Mouse (Mus musculus) CH12.LX (cell line): Measurements from ENCODE around the gene Eps15l1. TPM values are rescaled to one million over a fixed set of nuclear protein-coding genes. Genes with fewer than 3 reads are reported as not detected.

Source experiments
- DNase-seq: peaks from one replicate; pipeline ENCODE4 v3.0.0-alpha.2; 2013; ENCODE audit errors: extremely low read depth
- H3K27ac ChIP-seq: 2 replicates; pipeline ENCODE4 v1.5.1; 2012; ENCODE audit warnings: low read depth, mild to moderate bottlenecking, control low read depth, moderate library complexity; ENCODE audit not compliant: insufficient read depth
- H3K27me3 ChIP-seq: replicated peaks from 2 replicates; pipeline ENCODE3; 2012; ENCODE audit warnings: inconsistent platforms
- H3K36me3 ChIP-seq, 2 experiments: replicated peaks in 1 of 2; 2 replicates each; pipeline versions ENCODE3 to v1.6.1; 2012; ENCODE audit warnings: inconsistent platforms in 1 of 2, low read length in 1 of 2, mild to moderate bottlenecking in 1 of 2, mixed read lengths in 1 of 2, moderate library complexity in 1 of 2; ENCODE audit not compliant: control insufficient read depth in 1 of 2, insufficient read depth in 1 of 2
- H3K4me1 ChIP-seq, 2 experiments: 2 replicates each; pipeline ENCODE4 v1.6.1; 2012; ENCODE audit warnings: inconsistent platforms in 1 of 2, moderate library complexity in 1 of 2; ENCODE audit not compliant: insufficient read depth in 2 of 2, control insufficient read depth in 1 of 2
- H3K4me2 ChIP-seq: 2 replicates; pipeline ENCODE4 v1.6.1; 2012; ENCODE audit warnings: low read depth, mild to moderate bottlenecking, control low read depth; ENCODE audit not compliant: poor library complexity, insufficient read depth, severe bottlenecking
- H3K4me3 ChIP-seq, 3 experiments: fragments of 150-350 bp in 1 of 3; sonication (generic) in 1 of 3; replicated peaks in 1 of 3; 2 replicates each; pipeline versions ENCODE3 to v1.5.1; 2011 to 2012; ENCODE audit warnings: low read depth in 2 of 3, low read length in 2 of 3, mild to moderate bottlenecking in 2 of 3, moderate library complexity in 2 of 3, control low read depth in 1 of 3, improper control_type of control experiment in 1 of 3, inconsistent platforms in 1 of 3, mixed read lengths in 1 of 3; ENCODE audit not compliant: poor library complexity in 1 of 3
- H3K79me2 ChIP-seq: replicated peaks from 2 replicates; pipeline ENCODE4 v1.6.1; 2012; ENCODE audit warnings: mild to moderate bottlenecking, moderate library complexity; ENCODE audit not compliant: control insufficient read depth, poor library complexity, insufficient read depth, severe bottlenecking; ENCODE audit errors: extremely low read depth
- H3K9ac ChIP-seq: 2 replicates; pipeline ENCODE4 v1.6.1; 2012; ENCODE audit warnings: low read depth, mild to moderate bottlenecking, control low read depth, moderate library complexity; ENCODE audit not compliant: insufficient read depth
- H3K9me3 ChIP-seq: replicated peaks from 2 replicates; pipeline ENCODE3; 2012; ENCODE audit warnings: low read length, inconsistent platforms, mixed read lengths
- CHD1 ChIP-seq: IDR thresholded peaks from 2 replicates; pipeline ENCODE4 v1.6.1; 2012; ENCODE audit warnings: low read depth, low read length, improper control_type of control experiment, inconsistent platforms
- CHD2 ChIP-seq: IDR thresholded peaks from 2 replicates; pipeline ENCODE4 v1.6.1; 2011; ENCODE audit warnings: low read length, improper control_type of control experiment
- CTCF ChIP-seq, 2 experiments: IDR thresholded peaks in 1 of 2; conservative IDR thresholded peaks in 1 of 2; 2 replicates each; pipeline ENCODE4 v1.5.1; 2011 to 2012; ENCODE audit warnings: low read depth in 2 of 2, low read length in 2 of 2, improper control_type of control experiment in 1 of 2, inconsistent platforms in 1 of 2, mild to moderate bottlenecking in 1 of 2, moderate library complexity in 1 of 2
- E2F4 ChIP-seq: IDR thresholded peaks from 2 replicates; pipeline ENCODE4 v1.6.1; 2011; ENCODE audit warnings: low read depth, low read length, improper control_type of control experiment; ENCODE audit not compliant: insufficient replicate concordance
- ELF1 ChIP-seq: IDR thresholded peaks from 2 replicates; pipeline ENCODE4 v1.6.1; 2014; ENCODE audit warnings: low read depth, mild to moderate bottlenecking, inconsistent platforms, low read length, improper control_type of control experiment
- ETS1 ChIP-seq: conservative IDR thresholded peaks from 2 replicates; pipeline ENCODE4 v1.6.1; 2012; ENCODE audit warnings: low read depth, mild to moderate bottlenecking, inconsistent platforms, low read length, improper control_type of control experiment, moderate library complexity
- GABPA ChIP-seq: IDR thresholded peaks from 2 replicates; pipeline ENCODE4 v1.6.1; 2012; ENCODE audit warnings: low read depth, low read length, improper control_type of control experiment, inconsistent platforms; ENCODE audit not compliant: insufficient replicate concordance
- KAT2A ChIP-seq: IDR thresholded peaks from 2 replicates; pipeline ENCODE4 v1.6.1; 2012; ENCODE audit warnings: low read length, improper control_type of control experiment, inconsistent platforms; ENCODE audit not compliant: insufficient replicate concordance
- MAFK ChIP-seq: IDR thresholded peaks from 2 replicates; pipeline ENCODE4 v1.6.1; 2011; ENCODE audit warnings: low read length, improper control_type of control experiment; ENCODE audit not compliant: insufficient replicate concordance
- MEF2A ChIP-seq: IDR thresholded peaks from 2 replicates; pipeline ENCODE4 v1.6.1; 2014; ENCODE audit warnings: low read depth, mild to moderate bottlenecking, inconsistent platforms, low read length, improper control_type of control experiment, borderline replicate concordance
- MXI1 ChIP-seq: IDR thresholded peaks from 2 replicates; pipeline ENCODE4 v1.6.1; 2011; ENCODE audit warnings: mild to moderate bottlenecking, low read depth, low read length, improper control_type of control experiment
- NELFE ChIP-seq: IDR thresholded peaks from 2 replicates; pipeline ENCODE4 v1.6.1; 2011; ENCODE audit warnings: low read depth, low read length, improper control_type of control experiment
- NRF1 ChIP-seq: IDR thresholded peaks from 2 replicates; pipeline ENCODE4 v1.6.1; 2014; ENCODE audit warnings: low read depth, mild to moderate bottlenecking, inconsistent platforms, low read length, improper control_type of control experiment, moderate library complexity
- POLR2AphosphoS2 ChIP-seq: IDR thresholded peaks from 2 replicates; pipeline ENCODE4 v1.6.1; 2011; ENCODE audit warnings: low read depth, low read length, improper control_type of control experiment
- RAD21 ChIP-seq: IDR thresholded peaks from 2 replicates; pipeline ENCODE4 v1.6.1; 2011; ENCODE audit warnings: low read depth, mild to moderate bottlenecking, low read length, improper control_type of control experiment, moderate library complexity
- RCOR1 ChIP-seq: conservative IDR thresholded peaks from 2 replicates; pipeline ENCODE4 v1.6.1; 2012; ENCODE audit warnings: low read depth, mild to moderate bottlenecking, inconsistent platforms, low read length, improper control_type of control experiment
- SMC3 ChIP-seq: IDR thresholded peaks from 2 replicates; pipeline ENCODE4 v1.6.1; 2011; ENCODE audit warnings: low read depth, low read length, improper control_type of control experiment
- USF1 ChIP-seq: IDR thresholded peaks from 2 replicates; pipeline ENCODE4 v1.6.1; 2014; ENCODE audit warnings: low read depth, mild to moderate bottlenecking, inconsistent platforms, low read length, improper control_type of control experiment
- USF2 ChIP-seq: conservative IDR thresholded peaks from 2 replicates; pipeline ENCODE4 v1.6.1; 2011; ENCODE audit warnings: low read depth, low read length, improper control_type of control experiment
- ZMIZ1 ChIP-seq: IDR thresholded peaks from 2 replicates; pipeline ENCODE4 v1.6.1; 2012; ENCODE audit warnings: low read depth, mild to moderate bottlenecking, inconsistent platforms, low read length, improper control_type of control experiment
- dilution Hi-C: fragments of 300-500 bp; cut with MboI; formaldehyde crosslinking; loops from 2 replicates; pipeline ENCODE4 v1.14.3; 2020; ENCODE audit warnings: low sequenced_read_pairs; ENCODE audit not compliant: extremely low pct_unique_long_range_greater_than_20kb, extremely low pct_ligation_motif_present
- in situ Hi-C: fragments of 300-500 bp; cut with MboI; formaldehyde crosslinking; loops from 3 replicates; pipeline ENCODE4 v1.14.3; 2019; ENCODE audit warnings: low sequenced_read_pairs, low pct_ligation_motif_present, low pct_unique_long_range_greater_than_20kb, mixed read lengths
- polyA plus RNA-seq: library from polyadenylated mRNA; unstranded; fragments of >175 nt; gene quantifications from 2 replicates; pipeline ENCODE4 v1.2.1, GENCODE M21; 2012; ENCODE audit warnings: low read depth; ENCODE audit not compliant: insufficient read length
- total RNA-seq, 2 experiments: library from RNA; depleted of rRNA; stranded (reverse); fragments of 300-350 nt in 1 of 2; fragments of >200 nt in 1 of 2; gene quantifications; 2 replicates each; pipeline ENCODE4 v1.2.3; 2012 to 2014

The Eps15l1 gene
- total and polyA plus RNA-seq, 3 experiments = 21.7 to 49.4 (median 25.6) TPM

DNA sequence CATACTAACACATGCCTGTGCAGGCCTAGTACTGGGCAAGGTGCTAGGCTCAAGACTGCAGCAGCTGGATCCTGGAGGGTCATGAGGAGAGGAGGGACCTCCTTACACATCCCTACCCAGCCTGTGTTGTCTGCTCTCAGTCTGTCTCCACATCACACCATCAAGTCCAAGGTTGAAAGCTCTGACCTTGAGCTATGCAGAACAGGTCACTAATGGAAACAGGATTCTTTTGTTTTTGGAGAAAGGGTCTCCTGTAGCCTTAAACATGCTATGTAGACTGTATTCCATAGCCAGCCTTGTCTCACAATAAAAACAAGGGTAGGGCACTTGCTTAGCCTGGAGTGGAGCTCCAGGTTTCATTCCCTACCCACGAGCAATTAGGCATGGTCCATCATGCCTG is 72.3 kb downstream of the Eps15l1 start:
- dilution Hi-C loops = no loop called here
- H3K9ac ChIP-seq = no peak overlapping the region
- TF ChIP-seq RCOR1 = no peak
- no peak for TF ChIP-seq GABPA
- no peak for TF ChIP-seq MEF2A
- TF ChIP-seq MAFK = no peak
- no peak for TF ChIP-seq ELF1
- no peak for TF ChIP-seq ETS1
- TF ChIP-seq CHD1 = no peak
- TF ChIP-seq MXI1 = no peak
- no peak for TF ChIP-seq KAT2A
- TF ChIP-seq, all 38 proteins: peak for 0
- Histone ChIP-seq H3K4me2 (no peak overlapping the region), H3K4me3 (no peak overlapping the region), H3K9me3 (no peaks in the 10 kb centered on the region), H3K36me3 (peaks cover 12 to 62% of the 10 kb centered on the region in 2 experiments), H3K4me1 (peaks cover 5 to 70% of the 10 kb centered on the region in 2 experiments), H3K79me2 (no peaks in the 10 kb centered on the region), H3K27ac (no peak overlapping the region), H3K27me3 (no peaks in the 10 kb centered on the region)
- no peak for DNase-seq
- in situ Hi-C loops = no loop called here

DNA sequence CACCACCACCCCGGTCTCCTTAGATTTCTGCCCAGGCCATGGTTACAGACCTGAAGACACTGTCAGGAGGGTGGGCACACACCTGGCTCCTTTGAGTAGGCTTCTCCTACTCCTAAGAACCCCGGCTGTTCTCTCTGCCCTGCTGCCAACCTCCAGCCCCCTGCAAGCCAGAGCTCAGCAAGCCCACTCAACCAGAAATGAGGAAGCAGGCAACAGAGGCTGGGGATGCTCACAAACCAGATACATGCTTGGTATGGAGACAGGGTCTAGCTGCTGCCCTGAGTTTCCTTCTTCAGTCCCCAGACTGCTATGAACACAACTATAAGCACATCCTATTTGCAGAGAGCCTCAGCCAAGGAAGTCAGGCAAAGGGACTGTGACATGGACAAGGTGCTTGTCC is 73.1 kb downstream of the Eps15l1 start:
- in situ Hi-C loops = no loop called here
- no peaks in the 10 kb centered on the region for H3K9me3 ChIP-seq
- H3K27ac ChIP-seq = no peak overlapping the region
- TF ChIP-seq KAT2A (no peak), NELFE (no peak), SMC3 (no peak), ETS1 (no peak), USF2 (no peak), NRF1 (no peak), CTCF (conservative IDR thresholded peaks at IDR 0.05 in 1 of 2, IDR thresholded peaks at IDR 0.05 in 1 of 2; ENCODE audit: low read depth in 2 of 2, low read length in 2 of 2) (no peak), RAD21 (no peak), RCOR1 (no peak), CHD2 (no peak), E2F4 (no peak), USF1 (no peak), MXI1 (no peak), ZMIZ1 (no peak), POLR2AphosphoS2 (no peak)
- H3K4me1 ChIP-seq = peaks cover 5 to 73% of the 10 kb centered on the region in 2 experiments
- DNase-seq = no peak
- H3K79me2 ChIP-seq = no peaks in the 10 kb centered on the region
- peaks cover 12 to 59% of the 10 kb centered on the region in 2 experiments for H3K36me3 ChIP-seq
- no peak overlapping the region for H3K9ac ChIP-seq
- H3K4me2 ChIP-seq = no peak overlapping the region
- dilution Hi-C loops = no loop called here
- no peaks in the 10 kb centered on the region for H3K27me3 ChIP-seq
- no peak overlapping the region for H3K4me3 ChIP-seq
